Mouse (Mus musculus): Measurements from ENCODE around the gene Sh3pxd2a. TPM values are rescaled to one million over a fixed set of nuclear protein-coding genes. Genes with fewer than 3 reads are reported as not detected.
"Not testable (repeated sequence)": the region's sequence is repeated elsewhere in the genome, so short reads cannot be mapped to it uniquely, and the experiment has no call there.

The Sh3pxd2a gene
- polyA plus RNA-seq, 1 experiment from 2014 or later, result 6.9 TPM

- no peak overlapping the region for H3K4me3 ChIP-seq (ENCODE audit: low read depth, low read length)
Observed at GRCm38 (mm10) chr19:47395338-47395737, 68.9 kb downstream of the Sh3pxd2a start.

GRCm38 (mm10) chr19:47394781-47395180, 69.4 kb downstream of the Sh3pxd2a start:
- not testable (repeated sequence) for H3K4me1 ChIP-seq (replicated peaks; ENCODE audit: control insufficient read depth, insufficient read depth, low read length); H3K9ac ChIP-seq (ENCODE audit: low read depth, low read length); H3K27me3 ChIP-seq (ENCODE audit: control insufficient read depth, insufficient read depth, low read length); DNase-seq (ENCODE audit: low spot score); H3K9me3 ChIP-seq (ENCODE audit: control insufficient read depth, low read length); H3K4me2 ChIP-seq (replicated peaks; ENCODE audit: low read depth, low read length); ATAC-seq (ENCODE audit: low FRiP score); H3K27ac ChIP-seq (ENCODE audit: low read depth, low read length); H3K4me3 ChIP-seq (ENCODE audit: low read depth, low read length); H3K36me3 ChIP-seq (ENCODE audit: control insufficient read depth, insufficient read depth, low read length)
- WGBS, result 88% methylated on average over 1 of the region's 1 CpGs

More at GRCm38 (mm10) chr19:47395338-47395737, 68.9 kb downstream of the Sh3pxd2a start:
- Histone ChIP-seq H3K27ac (ENCODE audit: low read depth, low read length) (no peak overlapping the region), H3K4me1 (replicated peaks; ENCODE audit: control insufficient read depth, insufficient read depth, low read length) (no peaks in the 10 kb centered on the region), H3K27me3 (ENCODE audit: control insufficient read depth, insufficient read depth, low read length) (no peaks in the 10 kb centered on the region), H3K9me3 (ENCODE audit: control insufficient read depth, low read length) (no peaks in the 10 kb centered on the region), H3K9ac (ENCODE audit: low read depth, low read length) (no peak overlapping the region), H3K36me3 (ENCODE audit: control insufficient read depth, insufficient read depth, low read length) (no peaks in the 10 kb centered on the region), H3K4me2 (replicated peaks; ENCODE audit: low read depth, low read length) (no peak overlapping the region)
- 93% methylated on average over 4 of the region's 4 CpGs for WGBS
- no peak for ATAC-seq (ENCODE audit: low FRiP score)
- DNase-seq (ENCODE audit: low spot score), result no peak

GRCm38 (mm10) chr19:47390878-47391277, 73.3 kb downstream of the Sh3pxd2a start:
- no peaks in the 10 kb centered on the region for H3K27me3 ChIP-seq (ENCODE audit: control insufficient read depth, insufficient read depth, low read length)
- H3K4me3 ChIP-seq (ENCODE audit: low read depth, low read length), result no peak overlapping the region
- H3K27ac ChIP-seq (ENCODE audit: low read depth, low read length), result no peak overlapping the region
- H3K9ac ChIP-seq (ENCODE audit: low read depth, low read length), result no peak overlapping the region
- no peaks in the 10 kb centered on the region for H3K9me3 ChIP-seq (ENCODE audit: control insufficient read depth, low read length)
- no peak overlapping the region for H3K4me2 ChIP-seq (replicated peaks; ENCODE audit: low read depth, low read length)
- H3K4me1 ChIP-seq (replicated peaks; ENCODE audit: control insufficient read depth, insufficient read depth, low read length), result no peaks in the 10 kb centered on the region; the same call in 1 of the 2 replicates
- no peak for DNase-seq (ENCODE audit: low spot score)
- no peaks in the 10 kb centered on the region for H3K36me3 ChIP-seq (ENCODE audit: control insufficient read depth, insufficient read depth, low read length)
- WGBS, result 83% methylated on average over 13 of the region's 13 CpGs
- ATAC-seq (ENCODE audit: low FRiP score), result no peak

- H3K4me2 ChIP-seq (replicated peaks; ENCODE audit: low read depth, low read length), result no peak overlapping the region
- ATAC-seq (ENCODE audit: low FRiP score) (no peak), DNase-seq (ENCODE audit: low spot score) (no peak)
- H3K4me1 ChIP-seq (replicated peaks; ENCODE audit: control insufficient read depth, insufficient read depth, low read length), result no peaks in the 10 kb centered on the region; the same call in 1 of the 2 replicates
- H3K9me3 ChIP-seq (ENCODE audit: control insufficient read depth, low read length), result no peaks in the 10 kb centered on the region
- no peaks in the 10 kb centered on the region for H3K27me3 ChIP-seq (ENCODE audit: control insufficient read depth, insufficient read depth, low read length)
- 83% methylated on average over 3 of the region's 3 CpGs for WGBS
- H3K4me3 ChIP-seq (ENCODE audit: low read depth, low read length), result no peak overlapping the region
- 0 out of 2 replicates have a peak overlapping the region, but pooled peaks have one; percentile 27 for H3K27ac ChIP-seq (ENCODE audit: low read depth, low read length)
- H3K36me3 ChIP-seq (ENCODE audit: control insufficient read depth, insufficient read depth, low read length), result no peaks in the 10 kb centered on the region
- H3K9ac ChIP-seq (ENCODE audit: low read depth, low read length), result no peak overlapping the region
Observed at GRCm38 (mm10) chr19:47387887-47388286, 76.3 kb downstream of the Sh3pxd2a start.

GRCm38 (mm10) chr19:47387395-47387794, 76.8 kb downstream of the Sh3pxd2a start:
- H3K27me3 ChIP-seq (ENCODE audit: control insufficient read depth, insufficient read depth, low read length), result no peaks in the 10 kb centered on the region
- no peak overlapping the region for H3K4me3 ChIP-seq (ENCODE audit: low read depth, low read length)
- 60% methylated on average over 6 of the region's 6 CpGs for WGBS
- H3K36me3 ChIP-seq (ENCODE audit: control insufficient read depth, insufficient read depth, low read length), result no peaks in the 10 kb centered on the region
- ATAC-seq (ENCODE audit: low FRiP score), result no peak
- no peak overlapping the region for H3K4me2 ChIP-seq (replicated peaks; ENCODE audit: low read depth, low read length)
- H3K9ac ChIP-seq (ENCODE audit: low read depth, low read length), result no peak overlapping the region
- H3K9me3 ChIP-seq (ENCODE audit: control insufficient read depth, low read length), result no peaks in the 10 kb centered on the region
- H3K27ac ChIP-seq (ENCODE audit: low read depth, low read length), result 0 out of 2 replicates have a peak overlapping the region, but pooled peaks have one; percentile 27
- no peak for DNase-seq (ENCODE audit: low spot score)
- no peaks in the 10 kb centered on the region; the same call in 1 of the 2 replicates for H3K4me1 ChIP-seq (replicated peaks; ENCODE audit: control insufficient read depth, insufficient read depth, low read length)

- no peak overlapping the region for H3K9ac ChIP-seq (ENCODE audit: low read depth, low read length)
- no peak overlapping the region for H3K27ac ChIP-seq (ENCODE audit: low read depth, low read length)
- ATAC-seq (ENCODE audit: low FRiP score), result no peak
Observed at GRCm38 (mm10) chr19:47385971-47386370, 78.2 kb downstream of the Sh3pxd2a start.

GRCm38 (mm10) chr19:47384639-47385038, 79.6 kb downstream of the Sh3pxd2a start:
- Histone ChIP-seq H3K4me2 (replicated peaks; ENCODE audit: low read depth, low read length) (no peak overlapping the region), H3K4me3 (ENCODE audit: low read depth, low read length) (no peak overlapping the region), H3K9ac (ENCODE audit: low read depth, low read length) (no peak overlapping the region), H3K27me3 (ENCODE audit: control insufficient read depth, insufficient read depth, low read length) (no peaks in the 10 kb centered on the region), H3K36me3 (ENCODE audit: control insufficient read depth, insufficient read depth, low read length) (no peaks in the 10 kb centered on the region), H3K27ac (ENCODE audit: low read depth, low read length) (no peak overlapping the region), H3K9me3 (ENCODE audit: control insufficient read depth, low read length) (no peaks in the 10 kb centered on the region), H3K4me1 (replicated peaks; ENCODE audit: control insufficient read depth, insufficient read depth, low read length) (no peaks in the 10 kb centered on the region; the same call in 1 of the 2 replicates)
- WGBS, result 82% methylated on average over 3 of the region's 3 CpGs
- ATAC-seq (ENCODE audit: low FRiP score) (no peak), DNase-seq (ENCODE audit: low spot score) (no peak)

More at GRCm38 (mm10) chr19:47385971-47386370, 78.2 kb downstream of the Sh3pxd2a start:
- Histone ChIP-seq H3K4me2 (replicated peaks; ENCODE audit: low read depth, low read length) (no peak overlapping the region), H3K9me3 (ENCODE audit: control insufficient read depth, low read length) (no peaks in the 10 kb centered on the region), H3K4me1 (replicated peaks; ENCODE audit: control insufficient read depth, insufficient read depth, low read length) (no peaks in the 10 kb centered on the region; the same call in 1 of the 2 replicates), H3K4me3 (ENCODE audit: low read depth, low read length) (no peak overlapping the region), H3K27me3 (ENCODE audit: control insufficient read depth, insufficient read depth, low read length) (no peaks in the 10 kb centered on the region), H3K36me3 (ENCODE audit: control insufficient read depth, insufficient read depth, low read length) (no peaks in the 10 kb centered on the region)
- DNase-seq (ENCODE audit: low spot score), result no peak
- WGBS, result 89% methylated on average over 10 of the region's 10 CpGs

- no peaks in the 10 kb centered on the region for H3K36me3 ChIP-seq (ENCODE audit: control insufficient read depth, insufficient read depth, low read length)
- no peak overlapping the region for H3K27ac ChIP-seq (ENCODE audit: low read depth, low read length)
- no peak overlapping the region for H3K4me3 ChIP-seq (ENCODE audit: low read depth, low read length)
- no peaks in the 10 kb centered on the region for H3K27me3 ChIP-seq (ENCODE audit: control insufficient read depth, insufficient read depth, low read length)
- no peak for DNase-seq (ENCODE audit: low spot score)
- WGBS, result 89% methylated on average over 12 of the region's 12 CpGs
- H3K4me1 ChIP-seq (replicated peaks; ENCODE audit: control insufficient read depth, insufficient read depth, low read length), result no peaks in the 10 kb centered on the region; the same call in 1 of the 2 replicates
- H3K4me2 ChIP-seq (replicated peaks; ENCODE audit: low read depth, low read length), result no peak overlapping the region
- no peaks in the 10 kb centered on the region for H3K9me3 ChIP-seq (ENCODE audit: control insufficient read depth, low read length)
- ATAC-seq (ENCODE audit: low FRiP score), result no peak
- no peak overlapping the region for H3K9ac ChIP-seq (ENCODE audit: low read depth, low read length)
Observed at GRCm38 (mm10) chr19:47384036-47384435, 80.2 kb downstream of the Sh3pxd2a start.

GRCm38 (mm10) chr19:47382268-47382667, 81.9 kb downstream of the Sh3pxd2a start:
- no peak for DNase-seq (ENCODE audit: low spot score)
- no peak overlapping the region for H3K4me3 ChIP-seq (ENCODE audit: low read depth, low read length)
- 90% methylated on average over 5 of the region's 5 CpGs for WGBS

More at GRCm38 (mm10) chr19:47382268-47382667, 81.9 kb downstream of the Sh3pxd2a start:
- H3K36me3 ChIP-seq (ENCODE audit: control insufficient read depth, insufficient read depth, low read length), result no peaks in the 10 kb centered on the region
- H3K27me3 ChIP-seq (ENCODE audit: control insufficient read depth, insufficient read depth, low read length), result no peaks in the 10 kb centered on the region
- no peak overlapping the region for H3K9ac ChIP-seq (ENCODE audit: low read depth, low read length)
- H3K9me3 ChIP-seq (ENCODE audit: control insufficient read depth, low read length), result no peaks in the 10 kb centered on the region
- H3K4me1 ChIP-seq (replicated peaks; ENCODE audit: control insufficient read depth, insufficient read depth, low read length), result no peaks in the 10 kb centered on the region; the same call in 1 of the 2 replicates
- ATAC-seq (ENCODE audit: low FRiP score), result no peak
- no peak overlapping the region for H3K4me2 ChIP-seq (replicated peaks; ENCODE audit: low read depth, low read length)
- no peak overlapping the region for H3K27ac ChIP-seq (ENCODE audit: low read depth, low read length)

Measured in hindbrain, embryonic 11.5 days (tissue).